Mouse (Mus musculus) heart, embryonic 11.5 days (tissue): ENCODE results near the gene Polr2g. TPM values are rescaled to one million over a fixed set of nuclear protein-coding genes. Genes with fewer than 3 reads are reported as not detected.

Experiments
- ATAC-seq: fragments of 200-750 bp; cut with Nextera tagmentation; replicated peaks from 2 replicates; pipeline ENCODE4 v1.8.0; 2017; ENCODE audit warnings: moderate library complexity; ENCODE audit not compliant: insufficient number of reproducible peaks, low FRiP score, low TSS enrichment
- H3K27ac ChIP-seq: fragments of 300-500 bp; sonication (generic); 2 replicates; pipeline ENCODE4 v1.5.1; 2014; ENCODE audit warnings: mild to moderate bottlenecking, low read depth, low read length
- H3K27me3 ChIP-seq: fragments of 300-500 bp; sonication (generic); 2 replicates; pipeline ENCODE4 v1.6.1; 2014; ENCODE audit warnings: mild to moderate bottlenecking, low read length, mixed read lengths; ENCODE audit not compliant: control insufficient read depth, insufficient read depth
- H3K36me3 ChIP-seq: fragments of 300-500 bp; sonication (generic); 2 replicates; pipeline ENCODE4 v1.6.1; 2014; ENCODE audit warnings: mild to moderate bottlenecking, low read length, moderate library complexity, mixed read lengths; ENCODE audit not compliant: control insufficient read depth, insufficient read depth
- H3K4me1 ChIP-seq: fragments of 300-500 bp; sonication (generic); 2 replicates; pipeline ENCODE4 v1.6.1; 2014; ENCODE audit warnings: low read length; ENCODE audit not compliant: control insufficient read depth, insufficient read depth
- H3K4me2 ChIP-seq: fragments of 300-500 bp; sonication (generic); 2 replicates; pipeline ENCODE4 v1.6.1; 2014; ENCODE audit warnings: mild to moderate bottlenecking, moderate library complexity
- H3K4me3 ChIP-seq: fragments of 300-500 bp; sonication (generic); 2 replicates; pipeline ENCODE4 v1.5.1; 2014; ENCODE audit warnings: low read depth, low read length
- H3K9ac ChIP-seq: fragments of 300-500 bp; sonication (generic); 2 replicates; pipeline ENCODE4 v1.6.1; 2014; ENCODE audit warnings: mild to moderate bottlenecking, low read depth, low read length, moderate library complexity
- H3K9me3 ChIP-seq: fragments of 300-500 bp; sonication (generic); replicated peaks from 2 replicates; pipeline ENCODE4 v1.6.1; 2016; ENCODE audit warnings: low read length; ENCODE audit not compliant: control insufficient read depth
- WGBS: fragments of 180-500 bp; shearing (Covaris S2); extraction: QIAGEN DNeasy Blood & Tissue Kit; methylation state at CpG from one replicate; pipeline ENCODE4 v1.1.7; 2014; ENCODE audit not compliant: insufficient replicate concordance; 5-methylcytosine and 5-hydroxymethylcytosine counted together
- polyA plus RNA-seq: library from polyadenylated mRNA; unstranded; fragments of >200 nt; fragmentation: Nextera tagmentation; extraction: Ambion mirVana; gene quantifications from 2 replicates; pipeline ENCODE4 v1.2.1, GENCODE M21; 2014

Gene Polr2g
- 138 and 155 TPM in 2 replicates for polyA plus RNA-seq

GRCm38 (mm10) chr19:8798264-8798946, at the start of gene Polr2g:
TSS of gene Polr2g (minus strand) at chr19:8798577.
- Histone ChIP-seq H3K27ac (peak within 1 kb of the TSS; percentile 70), H3K4me2 (peak within 1 kb of the TSS; percentile 77), H3K27me3 (no peaks in the 10 kb centered on the region), H3K9me3 (no peaks in the 10 kb centered on the region), H3K9ac (peak within 1 kb of the TSS; percentile 94), H3K4me1 (peaks cover 7% of the 10 kb centered on the region; the same call in 1 of the 2 replicates), H3K36me3 (peaks cover 17% of the 10 kb centered on the region), H3K4me3 (peak within 1 kb of the TSS; percentile 91)
- WGBS = 2% methylated on average over 25 of the region's 25 CpGs
- peak; percentile 82 for ATAC-seq

GRCm38 (mm10) chr19:8844371-8845129, 46.2 kb upstream of the Polr2g start:
- Histone ChIP-seq H3K4me2 (no peak overlapping the region), H3K36me3 (peaks cover 5% of the 10 kb centered on the region; the same call in 1 of the 2 replicates), H3K4me3 (no peak overlapping the region), H3K9ac (no peak overlapping the region), H3K27ac (no peak overlapping the region), H3K4me1 (peaks cover 13% of the 10 kb centered on the region), H3K27me3 (no peaks in the 10 kb centered on the region), H3K9me3 (no peaks in the 10 kb centered on the region)
- WGBS = 64% methylated on average over 5 of the region's 5 CpGs
- ATAC-seq = no peak

GRCm38 (mm10) chr19:8842961-8843360, 44.6 kb upstream of the Polr2g start:
- Histone ChIP-seq H3K36me3 (peaks cover 5% of the 10 kb centered on the region; the same call in 1 of the 2 replicates), H3K9me3 (no peaks in the 10 kb centered on the region), H3K9ac (no peak overlapping the region), H3K4me1 (peaks cover 27% of the 10 kb centered on the region), H3K27ac (no peak overlapping the region), H3K4me2 (no peak overlapping the region), H3K4me3 (no peak overlapping the region), H3K27me3 (no peaks in the 10 kb centered on the region)
- no peak for ATAC-seq
- 85% methylated on average over 6 of the region's 6 CpGs for WGBS

- H3K27ac ChIP-seq = no peak overlapping the region
- H3K27me3 ChIP-seq = no peaks in the 10 kb centered on the region
- peaks cover 2% of the 10 kb centered on the region for H3K36me3 ChIP-seq
- H3K9ac ChIP-seq = peak overlapping the region; percentile 64
- no peak for ATAC-seq
- no peaks in the 10 kb centered on the region for H3K9me3 ChIP-seq
- 87% methylated on average over 7 of the region's 7 CpGs for WGBS
- H3K4me1 ChIP-seq = peaks cover 27% of the 10 kb centered on the region
- H3K4me2 ChIP-seq = peak overlapping the region; percentile 66
- peak overlapping the region; percentile 45 for H3K4me3 ChIP-seq
Measured at GRCm38 (mm10) chr19:8841012-8841411, 42.6 kb upstream of the Polr2g start.

- Histone ChIP-seq H3K27me3 (no peaks in the 10 kb centered on the region), H3K36me3 (peaks cover 5% of the 10 kb centered on the region), H3K27ac (no peak overlapping the region), H3K9ac (peak overlapping the region; percentile 64), H3K4me1 (peaks cover 27% of the 10 kb centered on the region), H3K9me3 (no peaks in the 10 kb centered on the region), H3K4me2 (peak overlapping the region; percentile 66), H3K4me3 (peak overlapping the region; percentile 45)
- ATAC-seq = peak; percentile 74
- 24% methylated on average over 29 of the region's 29 CpGs for WGBS
Measured at GRCm38 (mm10) chr19:8839908-8840791, 41.8 kb upstream of the Polr2g start.

- Histone ChIP-seq H3K27ac (peak within 1 kb of the TSS; percentile 94), H3K27me3 (no peaks in the 10 kb centered on the region), H3K4me2 (peak within 1 kb of the TSS; percentile 81), H3K9ac (peak within 1 kb of the TSS; percentile 88), H3K4me1 (peaks cover 27% of the 10 kb centered on the region), H3K36me3 (peaks cover 7% of the 10 kb centered on the region), H3K9me3 (no peaks in the 10 kb centered on the region), H3K4me3 (peak within 1 kb of the TSS; percentile 59)
- WGBS = 47% methylated on average over 11 of the region's 11 CpGs
- no peak for ATAC-seq
Measured at GRCm38 (mm10) chr19:8839103-8839907, 40.9 kb upstream of the Polr2g start, which contains the start of gene Gng3. TSS of gene Gng3 (minus strand) at chr19:8839194.

- peak overlapping the region; percentile 81 for H3K4me2 ChIP-seq
- no peaks in the 10 kb centered on the region for H3K9me3 ChIP-seq
- no peak for ATAC-seq
- peak overlapping the region; percentile 94 for H3K27ac ChIP-seq
- H3K4me3 ChIP-seq = peak overlapping the region; percentile 59
- WGBS = 19% methylated on average over 15 of the region's 15 CpGs
- no peaks in the 10 kb centered on the region for H3K27me3 ChIP-seq
- H3K4me1 ChIP-seq = peaks cover 27% of the 10 kb centered on the region
- peaks cover 16% of the 10 kb centered on the region for H3K36me3 ChIP-seq
- peak overlapping the region; percentile 88 for H3K9ac ChIP-seq
Measured at GRCm38 (mm10) chr19:8838041-8838730, 39.8 kb upstream of the Polr2g start.
